Mouse (Mus musculus) limb, embryonic 12.5 days (tissue): ENCODE measurements around the gene Sh3bgrl3. TPM values are rescaled to one million over a fixed set of nuclear protein-coding genes. Genes with fewer than 3 reads are reported as not detected.
A peak's percentile ranks its signal among the peaks of the same experiment; 100 is the strongest.
"Not testable (repeated sequence)": the region's sequence is repeated elsewhere in the genome, so short reads cannot be mapped to it uniquely, and the experiment has no call there.

Experiments
- ATAC-seq: fragments of 200-750 bp; cut with Nextera tagmentation; 2 replicates; pipeline ENCODE4 v1.8.0; 2017; ENCODE audit warnings: low read depth, moderate TSS enrichment; ENCODE audit not compliant: insufficient number of reproducible peaks, insufficient read depth, low FRiP score, low TSS enrichment
- H3K27ac ChIP-seq: fragments of 300-500 bp; sonication (generic); 2 replicates; pipeline ENCODE4 v1.5.1; 2016; ENCODE audit warnings: mild to moderate bottlenecking, moderate library complexity
- H3K27me3 ChIP-seq: fragments of 300-500 bp; sonication (generic); 2 replicates; pipeline ENCODE4 v1.6.1; 2016; ENCODE audit warnings: mild to moderate bottlenecking, moderate library complexity
- H3K36me3 ChIP-seq: fragments of 300-500 bp; sonication (generic); 2 replicates; pipeline ENCODE4 v1.6.1; 2016; ENCODE audit warnings: mild to moderate bottlenecking, moderate library complexity
- H3K4me1 ChIP-seq: fragments of 300-500 bp; sonication (generic); replicated peaks from 2 replicates; pipeline ENCODE4 v1.6.1; 2016
- H3K4me2 ChIP-seq: fragments of 300-500 bp; sonication (generic); 2 replicates; pipeline ENCODE4 v1.6.1; 2016; ENCODE audit warnings: mild to moderate bottlenecking, moderate library complexity
- H3K4me3 ChIP-seq: fragments of 300-500 bp; sonication (generic); replicated peaks from 2 replicates; pipeline ENCODE4 v1.5.1; 2016; ENCODE audit warnings: mild to moderate bottlenecking
- H3K9ac ChIP-seq: fragments of 300-500 bp; sonication (generic); replicated peaks from 2 replicates; pipeline ENCODE4 v1.6.1; 2016; ENCODE audit warnings: mild to moderate bottlenecking, moderate library complexity
- H3K9me3 ChIP-seq: fragments of 300-500 bp; sonication (generic); 2 replicates; pipeline ENCODE4 v1.6.1; 2016; ENCODE audit warnings: mild to moderate bottlenecking, moderate library complexity
- WGBS: fragments of 180-500 bp; shearing (Covaris S2); methylation state at CpG from one replicate; pipeline ENCODE4 v1.1.7; 2016; 5-methylcytosine and 5-hydroxymethylcytosine counted together
- polyA plus RNA-seq: library from polyadenylated mRNA; unstranded; fragments of >200 nt; fragmentation: Nextera tagmentation; extraction: Ambion mirVana; gene quantifications from 2 replicates; pipeline ENCODE4 v1.2.1, GENCODE M21; 2016

The Sh3bgrl3 gene
- polyA plus RNA-seq, result 318 and 336 TPM in 2 replicates

- H3K36me3 ChIP-seq, result peaks cover 38% of the 10 kb centered on the region; the same call in 1 of the 2 replicates
- peaks cover 31% of the 10 kb centered on the region for H3K4me1 ChIP-seq
- peak within 1 kb of the TSS; percentile 86 for H3K4me3 ChIP-seq
These were observed at the start of gene Sh3bgrl3 for GRCm38 (mm10) chr4:134128221-134128982. TSS of gene Sh3bgrl3 (minus strand) at chr4:134128789.

GRCm38 (mm10) chr4:134172391-134172790 is 43.8 kb upstream of the Sh3bgrl3 start:
- WGBS, result 88% methylated on average over 2 of the region's 3 CpGs

More at GRCm38 (mm10) chr4:134128221-134128982, at the start of gene Sh3bgrl3:
- no peaks in the 10 kb centered on the region for H3K27me3 ChIP-seq
- peak within 1 kb of the TSS; percentile 91 for H3K27ac ChIP-seq
- no peaks in the 10 kb centered on the region for H3K9me3 ChIP-seq
- ATAC-seq, result peak; percentile 94
- WGBS, result 1% methylated on average over 50 of the region's 50 CpGs
- H3K4me2 ChIP-seq, result peak within 1 kb of the TSS; percentile 83
- H3K9ac ChIP-seq, result peak within 1 kb of the TSS; percentile 82

GRCm38 (mm10) chr4:134166906-134167305 is 38.3 kb upstream of the Sh3bgrl3 start:
- no peak for ATAC-seq
- no peak overlapping the region for H3K27ac ChIP-seq
- 0 out of 2 replicates have a peak, but pooled peaks cover 2% of the 10 kb centered on the region for H3K4me1 ChIP-seq
- H3K4me3 ChIP-seq, result no peak overlapping the region
- H3K9me3 ChIP-seq, result no peaks in the 10 kb centered on the region
- peaks cover 35% of the 10 kb centered on the region for H3K36me3 ChIP-seq
- H3K9ac ChIP-seq, result no peak overlapping the region
- H3K27me3 ChIP-seq, result no peaks in the 10 kb centered on the region
- 97% methylated on average over 3 of the region's 3 CpGs for WGBS
- no peak overlapping the region for H3K4me2 ChIP-seq

More at GRCm38 (mm10) chr4:134172391-134172790, 43.8 kb upstream of the Sh3bgrl3 start:
- ATAC-seq, result no peak
- no peaks in the 10 kb centered on the region for H3K27me3 ChIP-seq
- H3K9me3 ChIP-seq, result no peaks in the 10 kb centered on the region
- no peak overlapping the region for H3K4me3 ChIP-seq
- no peak overlapping the region for H3K27ac ChIP-seq
- no peak overlapping the region for H3K9ac ChIP-seq
- peaks cover 14% of the 10 kb centered on the region; the same call in 1 of the 2 replicates for H3K36me3 ChIP-seq
- no peaks in the 10 kb centered on the region for H3K4me1 ChIP-seq
- H3K4me2 ChIP-seq, result no peak overlapping the region

- Histone ChIP-seq H3K4me3 (no peak overlapping the region), H3K9ac (no peak overlapping the region), H3K27ac (no peak overlapping the region), H3K4me1 (0 out of 2 replicates have a peak, but pooled peaks cover 2% of the 10 kb centered on the region), H3K9me3 (no peaks in the 10 kb centered on the region), H3K27me3 (no peaks in the 10 kb centered on the region), H3K4me2 (no peak overlapping the region), H3K36me3 (peaks cover 28% of the 10 kb centered on the region)
- 91% methylated on average over 3 of the region's 3 CpGs for WGBS
- ATAC-seq, result no peak
These were observed 37.2 kb upstream of the Sh3bgrl3 start for GRCm38 (mm10) chr4:134165548-134166465.

- Histone ChIP-seq H3K27me3 (no peaks in the 10 kb centered on the region), H3K27ac (no peak overlapping the region), H3K9ac (no peak overlapping the region), H3K36me3 (peaks cover 28% of the 10 kb centered on the region), H3K4me3 (no peak overlapping the region), H3K9me3 (no peaks in the 10 kb centered on the region), H3K4me1 (0 out of 2 replicates have a peak, but pooled peaks cover 2% of the 10 kb centered on the region), H3K4me2 (no peak overlapping the region)
- WGBS, result 74% methylated on average over 6 of the region's 6 CpGs
- no peak for ATAC-seq
These were observed 36.4 kb upstream of the Sh3bgrl3 start for GRCm38 (mm10) chr4:134165024-134165423.

GRCm38 (mm10) chr4:134164591-134164990 is 36.0 kb upstream of the Sh3bgrl3 start:
- H3K4me3 ChIP-seq, result no peak overlapping the region
- 93% methylated on average over 5 of the region's 6 CpGs for WGBS
- H3K36me3 ChIP-seq, result peaks cover 28% of the 10 kb centered on the region
- no peak overlapping the region for H3K4me2 ChIP-seq
- 0 out of 2 replicates have a peak, but pooled peaks cover 2% of the 10 kb centered on the region for H3K4me1 ChIP-seq
- no peaks in the 10 kb centered on the region for H3K27me3 ChIP-seq
- ATAC-seq, result no peak
- no peak overlapping the region for H3K27ac ChIP-seq
- H3K9ac ChIP-seq, result no peak overlapping the region
- H3K9me3 ChIP-seq, result no peaks in the 10 kb centered on the region

GRCm38 (mm10) chr4:134160071-134160470 is 31.5 kb upstream of the Sh3bgrl3 start:
- 12% methylated on average over 30 of the region's 30 CpGs for WGBS
- H3K4me3 ChIP-seq, result peak overlapping the region; percentile 50
- peaks cover 13% of the 10 kb centered on the region for H3K36me3 ChIP-seq
- not testable (repeated sequence) for H3K9me3 ChIP-seq, H3K27ac ChIP-seq, H3K4me1 ChIP-seq, H3K27me3 ChIP-seq, ATAC-seq
- 0 out of 2 replicates have a peak overlapping the region, but pooled peaks have one; percentile 31 for H3K9ac ChIP-seq
- peak overlapping the region; percentile 54 for H3K4me2 ChIP-seq

- H3K9me3 ChIP-seq, result no peaks in the 10 kb centered on the region
- no peak overlapping the region for H3K9ac ChIP-seq
- no peak overlapping the region for H3K4me3 ChIP-seq
- 78% methylated on average over 6 of the region's 6 CpGs for WGBS
- H3K27ac ChIP-seq, result no peak overlapping the region
- no peak for ATAC-seq
- H3K4me2 ChIP-seq, result no peak overlapping the region
- H3K27me3 ChIP-seq, result no peaks in the 10 kb centered on the region; the same call in 1 of the 2 replicates
- H3K4me1 ChIP-seq, result no peaks in the 10 kb centered on the region
- peaks cover 19% of the 10 kb centered on the region; the same call in 1 of the 2 replicates for H3K36me3 ChIP-seq
These were observed 30.2 kb upstream of the Sh3bgrl3 start for GRCm38 (mm10) chr4:134158774-134159173.

- no peaks in the 10 kb centered on the region; the same call in 1 of the 2 replicates for H3K27me3 ChIP-seq
- H3K4me1 ChIP-seq, result no peaks in the 10 kb centered on the region
- no peak overlapping the region for H3K4me2 ChIP-seq
- H3K27ac ChIP-seq, result no peak overlapping the region
- H3K36me3 ChIP-seq, result peaks cover 31% of the 10 kb centered on the region
- 90% methylated on average over 2 of the region's 2 CpGs for WGBS
- ATAC-seq, result no peak
- no peak overlapping the region for H3K9ac ChIP-seq
- H3K4me3 ChIP-seq, result no peak overlapping the region
- H3K9me3 ChIP-seq, result no peaks in the 10 kb centered on the region
These were observed 29.0 kb upstream of the Sh3bgrl3 start for GRCm38 (mm10) chr4:134157558-134157957.

- H3K27ac ChIP-seq, result no peak overlapping the region
- no peak for ATAC-seq
- H3K36me3 ChIP-seq, result peaks cover 40% of the 10 kb centered on the region
- no peaks in the 10 kb centered on the region; the same call in 1 of the 2 replicates for H3K27me3 ChIP-seq
- H3K4me1 ChIP-seq, result no peaks in the 10 kb centered on the region
- no peak overlapping the region for H3K4me3 ChIP-seq
- WGBS, result 53% methylated on average over 8 of the region's 8 CpGs
- no peak overlapping the region for H3K4me2 ChIP-seq
- H3K9me3 ChIP-seq, result no peaks in the 10 kb centered on the region
- no peak overlapping the region for H3K9ac ChIP-seq
These were observed 28.2 kb upstream of the Sh3bgrl3 start for GRCm38 (mm10) chr4:134156744-134157143.
